Mouse (Mus musculus): ENCODE results near the gene Dppa5a. TPM values are rescaled to one million over a fixed set of nuclear protein-coding genes. Genes with fewer than 3 reads are reported as not detected.

Gene Dppa5a
- total RNA-seq, 2 experiments from 2014 or later = not detected

Other genes starting within 250 kb of the Dppa5a start
- 10 to 100 TPM in 1 of 2 experiments, 1 to 10 TPM in 1; 9.9 to 10.6 TPM for gene Gsta4, start 185.4 kb downstream of the Dppa5a start, total RNA-seq (2021)
- not detected for gene Gsta1, start 137.5 kb downstream of the Dppa5a start, total RNA-seq (2021)
- gene Gm3776, start 111.0 kb downstream of the Dppa5a start, total RNA-seq (2021) = not detected
- gene Gm10639, start 78.3 kb downstream of the Dppa5a start, total RNA-seq (2021) = not detected
- not detected for gene Omt2a, start 53.4 kb downstream of the Dppa5a start, total RNA-seq (2021)
- gene Omt2b, start 40.6 kb downstream of the Dppa5a start, total RNA-seq (2021) = not detected
- not detected for gene Gsta2, start 12.4 kb downstream of the Dppa5a start, total RNA-seq (2021)
- under 1 TPM in 1 of 2 experiments, not detected in 1; 0.12 TPM for gene Ooep, start 10.5 kb upstream of the Dppa5a start, total RNA-seq (2021)
- gene Ddx43, start 27.6 kb upstream of the Dppa5a start, total RNA-seq (2021) = not detected
- gene Cgas, start 75.1 kb upstream of the Dppa5a start, total RNA-seq (2021) = 1 to 10 TPM in 1 of 2 experiments, under 1 TPM in 1; 0.96 to 1.2 TPM
- 10 to 100 TPM; 15.3 to 16.4 TPM for gene Mto1, start 80.0 kb upstream of the Dppa5a start, total RNA-seq (2021)
- gene Gm17324, start 80.6 kb upstream of the Dppa5a start, total RNA-seq (2021) = not detected
- gene Eef1a1, start 121.0 kb upstream of the Dppa5a start, total RNA-seq (2021) = 1,000 to 10,000 TPM; 2,370 to 3,141 TPM
- gene Slc17a5, start 219.9 kb upstream of the Dppa5a start, total RNA-seq (2021) = 1 to 10 TPM; 4.1 to 5.7 TPM
- 10 to 100 TPM in 1 of 2 experiments, 1 to 10 TPM in 1; 8.6 to 14.8 TPM for gene Cd109, start 247.4 kb upstream of the Dppa5a start, total RNA-seq (2021)